Mouse (Mus musculus): ENCODE data around the gene Slc28a2.
"Not testable (repeated sequence)": the region's sequence is repeated elsewhere in the genome, so short reads cannot be mapped to it uniquely, and the experiment has no call there.

The Slc28a2 gene

DNA sequence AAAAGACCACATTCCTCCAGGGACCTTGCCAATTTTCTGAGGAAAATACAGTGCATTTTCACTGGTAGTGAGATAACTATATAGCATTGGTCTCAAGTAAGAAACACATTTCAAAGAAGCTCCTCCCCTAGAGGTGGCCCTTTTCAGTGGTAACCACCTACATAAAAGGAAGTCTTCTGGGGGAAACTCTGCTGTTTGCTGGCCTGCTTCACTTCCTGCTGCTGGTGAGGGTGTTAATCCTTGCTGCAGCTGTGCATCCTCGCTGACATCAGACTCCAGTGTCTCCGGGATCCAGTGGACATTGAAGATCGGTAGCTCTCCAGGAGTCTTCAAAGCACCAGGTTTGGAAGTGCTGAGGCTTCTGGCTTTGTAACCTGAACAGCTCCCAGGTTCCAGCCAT is at the start of gene Slc28a2:
Gene Slc28a2, plus strand, starts transcription at position 278 of the 400 bp plus-strand sequence.
- not testable (repeated sequence) for DNase-seq (ENCODE audit: low read depth, low spot score)

DNA sequence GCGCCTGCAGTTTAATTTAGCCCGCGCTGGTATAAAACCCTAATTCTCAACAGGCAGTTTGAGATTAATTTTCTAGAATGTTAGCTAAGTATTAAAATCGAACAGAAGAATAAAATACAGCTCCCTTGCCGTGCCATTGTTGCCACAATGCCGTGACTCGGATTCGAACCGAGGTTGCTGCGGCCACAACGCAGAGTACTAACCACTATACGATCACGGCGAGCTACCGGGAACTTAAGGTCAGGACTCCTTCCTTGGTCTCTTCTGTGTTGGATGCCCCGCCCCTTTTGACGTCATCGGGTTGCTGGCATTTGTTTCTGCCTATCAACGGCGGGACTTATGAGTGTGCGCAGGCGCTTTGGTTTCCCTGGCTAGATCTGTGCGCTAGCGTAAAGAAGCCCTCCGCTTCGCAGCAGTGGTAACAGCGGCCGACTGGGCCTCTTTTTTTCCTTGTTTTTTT is 49.0 kb upstream of the Slc28a2 start:
- DNase-seq (ENCODE audit: low read depth, low spot score): peak; percentile 93

DNA sequence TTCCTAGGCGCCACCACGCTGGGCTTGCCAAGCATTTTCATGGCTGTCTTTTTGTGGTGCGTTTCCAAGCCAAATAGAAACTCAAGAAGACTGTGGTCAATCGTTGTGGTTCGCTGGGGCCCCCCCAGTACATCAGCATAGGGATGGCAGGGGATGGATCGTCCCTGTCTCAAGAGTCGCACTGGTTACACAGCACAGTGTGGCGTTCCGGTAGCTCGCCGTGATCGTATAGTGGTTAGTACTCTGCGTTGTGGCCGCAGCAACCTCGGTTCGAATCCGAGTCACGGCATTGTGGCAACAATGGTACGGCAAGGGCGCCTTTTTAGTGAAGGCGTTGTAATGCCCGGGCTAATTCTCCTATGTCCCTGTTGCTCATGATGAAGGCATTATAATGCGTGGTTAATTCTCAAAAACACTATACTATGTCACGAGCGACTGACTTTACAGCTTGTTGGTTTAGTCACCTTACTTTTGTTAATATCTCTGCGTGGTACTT is 48.5 kb upstream of the Slc28a2 start:
- DNase-seq (ENCODE audit: low read depth, low spot score): no peak

DNA sequence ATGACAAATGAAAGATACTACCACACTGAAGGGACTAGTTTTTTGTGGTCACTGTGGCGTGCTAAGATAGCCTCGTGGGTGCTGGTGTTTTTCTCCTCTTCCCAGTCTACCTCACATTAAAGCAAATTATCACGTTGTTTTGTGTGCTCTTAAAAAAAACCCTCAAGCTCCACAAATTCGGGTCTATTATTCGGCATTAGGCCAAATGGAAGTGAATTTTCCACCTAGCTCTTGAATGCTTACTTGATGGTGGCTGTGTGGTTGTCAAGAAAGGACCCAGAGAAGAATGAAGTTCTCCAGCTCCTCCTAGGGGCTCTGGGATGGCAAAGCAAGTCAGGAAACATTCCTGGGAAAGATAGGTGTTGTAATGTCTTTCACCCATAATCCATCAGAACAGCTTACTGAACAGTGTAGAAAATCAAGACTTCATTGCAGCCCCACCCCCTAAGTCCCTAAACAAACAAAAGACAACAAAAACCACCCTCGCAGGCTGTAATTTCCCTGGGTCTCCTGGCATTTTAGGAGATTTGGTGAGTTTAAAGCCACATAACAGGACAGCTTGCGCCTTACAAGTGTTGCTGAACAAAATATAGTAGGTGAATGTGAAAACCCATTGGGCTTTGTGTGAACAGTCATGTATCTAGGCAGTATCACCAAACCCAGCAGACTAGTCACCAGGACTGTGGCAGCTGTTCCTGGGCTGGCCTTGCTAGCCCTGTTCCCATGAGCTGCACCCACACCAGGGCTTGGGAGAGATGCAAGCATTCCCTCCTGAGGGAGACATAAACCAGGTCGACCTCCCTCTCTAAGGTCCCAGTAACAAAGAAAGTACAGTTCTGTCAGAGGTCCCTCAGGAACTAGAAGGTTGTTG is 47.6 kb upstream of the Slc28a2 start:
- DNase-seq (ENCODE audit: low read depth, low spot score): no peak

DNA sequence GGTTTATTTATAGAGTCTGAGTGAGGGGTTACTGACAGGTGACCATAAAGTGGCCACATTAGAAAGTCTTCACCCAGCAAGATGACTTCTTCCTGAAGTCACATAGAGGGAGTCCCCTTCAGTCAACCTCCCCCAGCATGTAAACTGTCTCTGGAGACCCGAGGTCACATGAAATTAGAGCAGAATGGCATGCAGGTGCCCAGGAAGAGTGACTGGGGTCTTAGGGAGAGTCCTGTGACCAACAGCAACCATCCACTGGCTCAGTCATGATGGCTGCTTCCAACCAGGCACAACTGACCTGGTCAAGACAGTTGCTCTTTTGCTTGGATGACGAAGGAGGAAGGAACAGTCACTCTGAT is 47.0 kb upstream of the Slc28a2 start:
- no peak for DNase-seq (ENCODE audit: low read depth, low spot score)

DNA sequence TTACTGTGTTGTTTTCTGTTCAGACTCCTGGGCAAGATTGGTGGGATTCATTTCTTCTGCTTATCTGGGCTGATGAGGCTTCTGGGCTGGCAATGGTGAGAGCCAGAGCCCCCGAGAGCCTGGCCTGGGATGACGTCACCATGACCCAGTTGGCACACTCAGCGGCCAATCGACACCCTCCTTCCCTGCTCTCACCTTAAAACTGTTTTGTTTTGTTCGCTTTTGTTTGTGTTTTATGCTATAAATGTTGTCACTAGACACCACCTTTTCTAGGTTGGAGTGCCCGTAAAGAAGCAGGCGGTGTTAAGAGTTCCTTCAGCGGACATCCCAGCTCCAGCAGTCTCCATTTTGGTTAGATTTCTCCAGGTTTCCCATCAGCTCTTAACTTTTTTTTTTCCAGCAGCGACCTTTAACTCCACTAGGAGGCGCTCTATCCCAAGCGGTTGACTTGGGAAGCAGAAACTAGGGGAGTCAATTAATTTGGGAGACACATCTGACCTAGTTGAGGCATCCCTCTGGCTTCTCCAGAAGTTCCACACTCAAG is 45.4 kb upstream of the Slc28a2 start:
- no peak for DNase-seq (ENCODE audit: low read depth, low spot score)

DNA sequence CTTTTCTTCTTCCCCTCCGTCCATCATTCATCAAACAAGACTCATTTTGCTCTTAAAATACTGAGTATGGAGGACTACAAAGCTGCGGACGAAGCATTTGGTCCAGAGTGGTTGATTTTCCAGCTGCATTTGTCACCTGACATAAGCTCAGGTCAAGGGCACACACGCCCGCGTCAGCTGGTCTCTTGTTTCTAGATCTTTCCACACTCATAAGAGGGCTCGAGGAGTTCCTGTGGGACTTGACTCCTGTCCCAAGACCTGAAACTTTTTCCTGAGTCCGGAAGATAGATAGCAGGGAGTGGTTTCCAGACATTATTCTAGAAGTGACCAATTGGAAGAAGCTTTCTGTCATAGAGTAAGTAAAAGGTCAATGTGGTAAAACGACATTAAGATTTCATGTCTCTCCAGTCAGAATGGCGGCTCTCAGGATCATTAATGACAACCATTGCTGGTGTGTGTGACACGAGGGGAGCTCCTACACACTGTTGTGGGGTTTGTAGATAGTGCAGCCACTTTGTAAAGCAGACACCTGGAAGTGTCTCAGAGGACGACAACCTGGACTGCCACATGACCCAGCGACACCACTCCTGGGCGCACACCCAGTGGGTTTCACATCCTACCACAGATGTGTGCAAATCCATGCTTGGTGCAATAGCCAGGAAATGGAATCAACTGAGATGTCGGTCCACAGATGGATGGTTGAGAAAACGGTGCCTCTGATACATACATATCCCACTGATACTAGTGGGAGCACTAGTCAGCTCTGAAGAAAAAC is 44.8 kb upstream of the Slc28a2 start:
- no peak for DNase-seq (ENCODE audit: low read depth, low spot score)

DNA sequence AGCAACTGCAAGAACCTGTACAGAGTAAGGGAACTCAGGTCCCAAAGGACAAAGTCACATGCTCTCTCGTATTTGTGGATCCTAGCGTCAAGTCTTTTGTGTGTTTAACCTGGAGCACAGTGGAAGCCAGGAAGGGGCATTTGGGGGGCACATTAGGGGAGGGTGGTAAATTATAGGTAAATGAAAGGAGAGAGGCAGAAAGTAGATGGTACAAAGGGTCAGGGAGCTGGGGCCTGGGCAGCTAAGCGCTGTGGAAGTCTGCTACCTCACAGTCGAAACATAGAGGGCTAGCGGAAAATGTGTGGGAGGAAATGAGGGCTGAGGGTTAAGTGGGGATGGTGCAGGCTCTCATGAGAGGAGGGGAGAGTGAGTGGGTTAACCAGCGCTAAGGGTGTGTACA is 44.2 kb upstream of the Slc28a2 start:
- DNase-seq (ENCODE audit: low read depth, low spot score): no peak

DNA sequence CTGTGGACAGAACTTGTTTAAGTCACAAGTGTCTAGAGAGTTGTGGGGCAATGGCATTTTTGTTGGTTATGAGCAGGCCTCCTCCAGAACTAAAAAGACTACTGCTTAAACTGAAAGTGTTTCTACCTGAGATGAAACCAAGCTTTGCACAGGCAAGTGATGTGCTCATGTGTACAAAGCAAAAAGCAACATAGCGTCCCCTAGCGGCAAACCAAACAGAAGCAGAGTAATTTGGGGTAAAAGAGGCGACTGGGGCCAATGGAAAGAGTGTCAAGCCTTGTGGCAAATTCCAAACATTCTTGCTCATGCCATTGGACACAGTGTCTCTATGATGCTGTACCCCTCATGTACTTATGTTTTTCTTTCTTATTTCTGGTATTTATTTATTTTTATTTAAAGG is 41.2 kb upstream of the Slc28a2 start:
- no peak for DNase-seq (ENCODE audit: low read depth, low spot score)

DNA sequence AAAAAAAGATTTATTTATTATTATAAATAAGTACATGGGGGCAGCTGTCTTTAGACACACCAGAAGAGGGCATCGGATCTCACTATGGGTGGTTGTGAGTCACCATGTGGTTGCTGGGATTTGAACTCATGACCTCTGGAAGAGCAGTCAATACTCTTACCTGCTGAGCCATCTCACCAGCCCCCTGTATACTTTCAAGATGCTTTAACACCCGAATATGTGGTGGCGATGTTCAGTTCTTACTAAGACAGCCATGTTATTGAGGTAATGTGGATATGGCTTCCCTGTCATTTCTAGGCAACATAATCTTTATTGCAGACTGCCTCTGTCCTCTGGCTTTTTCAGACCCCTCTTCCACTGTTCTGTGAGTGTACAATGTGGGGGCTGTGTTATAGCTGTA is 39.1 kb upstream of the Slc28a2 start:
- not testable (repeated sequence) for DNase-seq (ENCODE audit: low read depth, low spot score)

DNA sequence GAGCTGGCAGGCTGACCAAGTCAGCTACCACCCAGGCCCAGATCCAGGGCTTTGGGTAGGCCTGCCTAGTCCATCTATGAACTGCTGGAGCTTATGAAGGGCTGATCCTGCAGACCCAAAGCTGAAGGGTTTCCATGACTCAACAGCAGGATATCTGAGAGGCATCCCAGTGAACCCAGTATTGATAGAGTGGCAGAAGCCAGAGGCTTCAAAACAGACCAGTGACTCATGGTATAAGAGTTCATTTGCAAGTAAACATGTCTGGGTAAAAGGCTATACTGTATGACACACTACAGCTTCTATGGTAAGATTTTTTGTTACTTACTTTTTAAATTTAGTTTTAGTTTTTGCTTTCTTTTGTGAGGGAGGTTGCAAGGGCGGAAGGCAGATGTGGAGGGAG is 30.1 kb upstream of the Slc28a2 start:
- no peak for DNase-seq (ENCODE audit: low read depth, low spot score)

DNA sequence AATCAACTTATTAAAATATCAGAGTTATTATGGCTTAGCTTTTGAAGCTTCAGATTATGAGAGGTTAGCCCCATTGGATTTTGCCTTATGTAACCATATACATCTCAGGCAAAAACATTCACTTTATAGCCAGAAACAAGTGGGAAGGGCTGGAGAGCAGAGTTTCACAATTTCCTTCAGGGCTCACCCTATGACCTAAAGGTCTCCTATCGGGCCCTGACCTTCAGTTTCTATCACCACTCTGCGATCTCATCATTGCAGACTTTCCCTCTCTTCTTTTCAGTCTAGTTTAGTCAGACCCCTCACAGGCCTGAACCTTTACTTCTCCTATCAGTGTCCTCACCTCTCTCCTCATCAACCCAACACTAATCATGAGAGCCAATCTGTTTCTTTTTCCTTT is 18.7 kb upstream of the Slc28a2 start:
- DNase-seq (ENCODE audit: low read depth, low spot score): no peak

DNA sequence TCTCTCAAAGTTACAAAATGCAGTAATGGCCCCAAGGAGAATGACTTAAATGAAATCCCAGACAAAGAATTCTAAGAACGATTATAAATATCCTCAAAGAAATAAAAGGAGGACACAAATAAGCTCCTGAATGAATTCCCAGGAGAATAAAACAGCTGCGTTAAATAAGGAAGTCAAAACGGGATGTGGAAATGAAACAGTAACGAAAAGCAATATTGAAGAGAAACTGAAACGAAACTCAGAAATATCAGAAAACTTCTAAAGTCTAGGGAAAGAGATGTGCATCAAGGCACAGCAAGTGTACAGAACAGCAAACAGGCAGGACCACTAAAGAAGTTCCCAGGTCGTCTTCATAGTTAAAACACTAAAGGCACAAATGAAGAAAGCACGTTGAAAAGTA is 17.3 kb upstream of the Slc28a2 start:
- DNase-seq (ENCODE audit: low read depth, low spot score): no peak

DNA sequence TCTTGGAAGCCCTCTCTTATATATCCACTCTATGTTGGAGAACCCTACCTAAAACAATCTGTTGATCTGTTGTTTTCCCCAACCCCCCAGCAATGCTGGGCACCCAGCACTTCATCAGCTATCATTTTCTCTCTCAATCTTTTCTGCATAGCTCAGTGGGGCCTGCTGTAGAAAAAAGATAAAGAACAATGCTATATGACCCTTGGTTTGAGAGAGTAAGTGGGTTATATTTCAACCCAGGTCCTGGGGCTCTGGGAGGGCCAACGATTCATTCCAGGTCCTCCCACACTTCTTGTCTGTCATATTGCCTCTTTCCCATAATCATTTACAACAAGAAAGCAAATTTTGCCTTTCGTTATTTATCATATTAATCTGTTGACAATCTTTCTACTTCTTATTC is 368 bp downstream of the Slc28a2 start:
- not testable (repeated sequence) for DNase-seq (ENCODE audit: low read depth, low spot score)

DNA sequence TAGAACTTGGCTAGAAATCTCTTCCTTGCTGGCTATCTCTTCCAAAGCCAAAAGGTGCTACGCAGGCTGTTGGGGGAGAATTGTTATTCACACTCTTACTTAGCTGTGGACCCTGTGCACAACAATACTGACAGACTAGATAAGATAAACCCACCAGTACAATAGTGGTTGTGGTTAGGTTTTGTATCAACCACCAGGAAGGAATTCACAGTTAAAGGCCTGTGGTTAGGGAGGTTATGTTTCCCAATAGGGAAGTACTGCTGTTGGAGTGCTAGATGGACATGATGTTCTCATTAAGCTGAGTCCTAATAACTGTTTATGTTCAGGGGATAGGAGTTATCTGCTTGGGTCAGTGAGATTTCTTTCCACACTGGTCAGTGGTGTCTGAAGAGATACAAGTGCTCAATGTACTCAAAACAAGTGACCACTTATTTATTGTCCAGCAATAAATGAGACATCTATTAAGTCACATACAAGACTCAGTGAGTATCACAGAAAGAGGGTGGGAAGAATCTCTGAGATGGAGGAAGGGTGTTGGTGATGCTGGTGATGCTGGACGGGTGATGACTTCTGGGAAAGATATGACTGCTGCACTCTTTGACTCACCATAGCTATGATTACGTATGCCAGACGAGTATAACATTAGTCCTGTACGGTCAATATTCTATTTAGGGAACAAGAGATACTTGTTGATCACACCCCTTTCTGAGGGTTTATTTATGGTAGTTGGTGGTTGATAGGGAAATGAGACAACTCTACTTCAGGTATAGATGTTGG is 12.6 kb downstream of the Slc28a2 start:
- not testable (repeated sequence) for DNase-seq (ENCODE audit: low read depth, low spot score)

DNA sequence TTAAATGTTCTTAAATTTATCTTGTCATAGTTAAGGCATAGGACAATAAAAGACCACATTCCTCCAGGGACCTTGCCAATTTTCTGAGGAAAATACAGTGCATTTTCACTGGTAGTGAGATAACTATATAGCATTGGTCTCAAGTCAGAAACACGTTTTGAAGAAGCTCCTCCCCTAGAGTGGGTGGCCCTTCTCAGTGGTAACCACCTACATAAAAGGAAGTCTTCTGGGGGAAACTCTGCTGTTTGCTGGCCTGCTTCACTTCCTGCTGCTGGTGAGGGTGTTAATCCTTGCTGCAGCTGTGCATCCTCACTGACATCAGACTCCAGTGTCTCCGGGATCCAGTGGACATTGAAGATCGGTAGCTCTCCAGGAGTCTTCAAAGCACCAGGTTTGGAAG is 14.2 kb downstream of the Slc28a2 start:
- not testable (repeated sequence) for DNase-seq (ENCODE audit: low read depth, low spot score)

DNA sequence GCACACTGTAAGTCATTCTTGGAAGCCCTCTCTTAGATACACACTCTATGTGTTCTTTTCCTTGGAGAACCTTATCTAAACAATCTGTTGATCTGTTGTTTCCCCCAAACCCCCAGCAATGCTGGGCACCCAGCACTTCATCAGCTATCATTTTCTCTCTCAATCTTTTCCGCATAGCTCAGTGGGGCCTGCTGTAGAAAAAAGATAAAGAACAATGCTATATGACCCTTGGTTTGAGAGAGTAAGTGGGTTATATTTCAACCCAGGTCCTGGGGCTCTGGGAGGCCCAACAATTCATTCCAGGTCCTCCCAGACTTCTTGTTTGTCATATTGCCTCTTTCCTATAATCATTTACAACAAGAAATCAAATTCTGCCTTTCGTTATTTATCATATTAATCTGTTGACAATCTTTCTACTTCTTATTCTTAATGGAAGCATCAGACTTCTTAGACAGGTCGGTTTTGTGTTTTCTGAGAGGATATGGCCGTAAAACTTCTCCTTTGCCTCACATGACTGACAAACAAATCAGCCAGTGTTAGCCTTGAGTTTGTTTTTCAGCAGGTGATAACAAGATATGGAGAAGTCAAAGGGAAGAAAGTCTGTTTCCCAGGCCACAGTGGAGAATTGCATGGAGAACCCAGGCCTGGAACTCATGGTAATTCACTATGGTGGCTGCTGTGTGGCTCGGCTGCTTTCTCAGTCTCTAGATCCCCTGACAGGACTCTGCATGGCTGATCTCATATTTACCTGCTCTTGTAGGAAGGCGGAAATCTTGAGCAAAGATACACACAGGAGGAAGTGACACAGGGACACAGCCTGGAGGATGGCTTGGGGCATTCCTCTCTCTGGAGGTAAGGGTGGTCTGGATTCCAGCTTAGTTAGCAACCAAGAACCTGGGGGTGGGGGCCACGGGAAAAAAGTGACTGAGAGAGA is 15.0 kb downstream of the Slc28a2 start:
- no peak for DNase-seq (ENCODE audit: low read depth, low spot score)

DNA sequence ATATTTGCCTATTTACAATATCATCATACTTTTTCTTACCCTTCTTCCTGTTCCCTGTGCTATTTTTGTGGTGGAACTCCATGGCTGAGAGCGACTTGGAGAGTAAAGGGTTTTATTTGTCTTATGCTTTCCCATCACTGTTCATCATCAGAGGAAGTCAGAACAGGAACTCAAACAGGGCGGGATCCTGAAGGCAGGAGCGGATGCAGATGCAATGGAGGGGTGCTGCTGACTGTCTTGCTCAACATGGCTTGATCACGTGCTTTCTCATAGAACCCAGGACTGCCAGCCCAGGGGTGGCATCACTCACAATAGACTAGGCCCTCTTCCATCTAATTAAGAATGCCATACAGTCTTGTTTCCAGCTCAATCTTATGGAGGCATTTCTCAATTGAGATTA is 24.1 kb downstream of the Slc28a2 start:
- DNase-seq (ENCODE audit: low read depth, low spot score): no peak

DNA sequence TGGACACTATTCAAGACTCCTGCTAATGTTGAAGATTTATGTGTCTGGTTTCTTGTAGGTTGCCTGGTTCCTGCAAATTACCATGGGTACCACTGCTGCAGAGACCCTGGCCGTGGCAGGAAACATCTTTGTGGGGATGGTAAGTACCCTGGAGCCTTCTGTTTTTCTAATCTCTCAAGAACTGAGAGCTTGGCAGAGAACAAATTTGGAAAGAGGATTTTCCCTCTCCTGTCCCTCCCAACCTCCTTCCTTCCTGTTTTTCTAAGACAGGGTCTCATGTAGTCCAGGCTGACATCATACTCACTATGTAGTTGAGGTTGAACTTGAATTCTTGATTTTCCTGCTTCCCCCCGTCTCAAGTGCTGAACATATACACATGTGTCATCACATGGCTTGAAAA is 26.1 kb downstream of the Slc28a2 start:
- no peak for DNase-seq (ENCODE audit: low read depth, low spot score)

DNA sequence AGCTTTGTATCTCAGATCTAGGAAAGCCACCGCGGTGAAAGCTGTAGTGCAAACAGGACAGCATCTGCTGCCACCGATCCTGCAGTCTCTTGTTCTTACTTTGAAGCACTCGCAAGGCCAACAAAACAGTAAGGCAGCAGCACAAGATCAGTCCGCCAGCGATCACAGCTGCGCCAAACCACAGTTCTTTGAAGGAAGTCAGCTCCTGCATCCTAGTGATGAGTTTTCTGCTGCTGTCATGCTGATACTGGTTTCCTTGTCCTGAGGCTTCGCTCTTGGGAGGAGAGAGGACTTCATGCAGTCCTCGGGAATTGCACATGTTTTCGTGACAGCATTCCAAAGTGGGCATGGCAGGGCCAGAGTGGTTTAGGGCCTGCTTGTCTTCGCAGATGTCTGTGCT is 40.6 kb downstream of the Slc28a2 start:
- DNase-seq (ENCODE audit: low read depth, low spot score): no peak

Data from brain, embryonic 18.5 days (tissue).